Mouse (Mus musculus) retina, adult 2 months (tissue): ENCODE data around the gene Hist1h4b.
"Not testable (repeated sequence)": the region's sequence is repeated elsewhere in the genome, so short reads cannot be mapped to it uniquely, and the experiment has no call there.

Source experiments
- DNase-seq: peaks from one replicate; pipeline ENCODE4 v3.0.0-alpha.2; 2012; ENCODE audit warnings: low read depth, low spot score

The Hist1h4b gene

GRCm38 (mm10) chr13:23757211-23757773 is 479 bp downstream of the Hist1h4b start:
- no peak for DNase-seq

- DNase-seq = no peak
These were observed 1.1 kb downstream of the Hist1h4b start for GRCm38 (mm10) chr13:23757921-23758320.

- no peak for DNase-seq
These were observed 2.5 kb downstream of the Hist1h4b start for GRCm38 (mm10) chr13:23759251-23759771.

- DNase-seq = no peak
These were observed 3.1 kb downstream of the Hist1h4b start for GRCm38 (mm10) chr13:23759916-23760239.

GRCm38 (mm10) chr13:23760240-23760971 is 3.6 kb downstream of the Hist1h4b start:
- no peak for DNase-seq

GRCm38 (mm10) chr13:23760972-23761864 is 4.4 kb downstream of the Hist1h4b start, which contains the start of gene Hist1h4a:
TSS of gene Hist1h4a (minus strand) at chr13:23761230.
- DNase-seq = peak; percentile 98

GRCm38 (mm10) chr13:23761871-23762821 is 5.3 kb downstream of the Hist1h4b start, which contains the start of gene Hist1h3a:
TSS of gene Hist1h3a (minus strand) at chr13:23762386.
- peak; percentile 71 for DNase-seq

- no peak for DNase-seq
These were observed 6.4 kb downstream of the Hist1h4b start for GRCm38 (mm10) chr13:23763242-23763585.

- peak; percentile 75 for DNase-seq
These were observed 6.9 kb downstream of the Hist1h4b start, which contains the start of gene Hist1h1a for GRCm38 (mm10) chr13:23763586-23764323. TSS of gene Hist1h1a (plus strand) at chr13:23763666.

GRCm38 (mm10) chr13:23764324-23765171 is 7.7 kb downstream of the Hist1h4b start:
- no peak for DNase-seq

GRCm38 (mm10) chr13:23765172-23765513 is 8.3 kb downstream of the Hist1h4b start:
- DNase-seq = no peak

- no peak for DNase-seq
These were observed 10.0 kb downstream of the Hist1h4b start for GRCm38 (mm10) chr13:23766772-23767171.

- DNase-seq = no peak
These were observed 12.1 kb downstream of the Hist1h4b start for GRCm38 (mm10) chr13:23768834-23769397.

GRCm38 (mm10) chr13:23769613-23770012 is 12.8 kb downstream of the Hist1h4b start, which contains the start of gene Trim38:
TSS of gene Trim38 (plus strand) at chr13:23769913.
- not testable (repeated sequence) for DNase-seq

- DNase-seq = no peak
These were observed 15.9 kb downstream of the Hist1h4b start for GRCm38 (mm10) chr13:23772561-23773313.

GRCm38 (mm10) chr13:23778339-23778738 is 21.5 kb downstream of the Hist1h4b start:
- DNase-seq = no peak

- DNase-seq = no peak
These were observed 22.2 kb downstream of the Hist1h4b start for GRCm38 (mm10) chr13:23779025-23779424.

- peak; percentile 59 for DNase-seq
These were observed 35.7 kb downstream of the Hist1h4b start for GRCm38 (mm10) chr13:23792520-23792919.
